Mouse (Mus musculus) hindbrain, postnatal 0 days (tissue): ENCODE data around the gene Hoxa10. TPM values are rescaled to one million over a fixed set of nuclear protein-coding genes. Genes with fewer than 3 reads are reported as not detected.

Experiments used
- ATAC-seq: fragments of 200-750 bp; cut with Nextera tagmentation; 2 replicates; pipeline ENCODE4 v1.8.0; 2017; ENCODE audit warnings: mild to moderate bottlenecking, moderate TSS enrichment, moderate library complexity
- DNase-seq: peaks from one replicate; pipeline ENCODE4 v3.0.0-alpha.2; 2015; ENCODE audit warnings: low spot score
- H3K27ac ChIP-seq: fragments of 300-500 bp; sonication (generic); 2 replicates; pipeline ENCODE4 v1.5.1; 2014; ENCODE audit warnings: mild to moderate bottlenecking
- H3K27me3 ChIP-seq: fragments of 300-500 bp; sonication (generic); 2 replicates; pipeline ENCODE4 v1.6.1; 2014; ENCODE audit warnings: low read length, mixed read lengths; ENCODE audit not compliant: insufficient read depth
- H3K36me3 ChIP-seq: fragments of 300-500 bp; sonication (generic); 2 replicates; pipeline ENCODE4 v1.6.1; 2014; ENCODE audit warnings: low read length, mixed read lengths; ENCODE audit not compliant: insufficient read depth
- H3K4me1 ChIP-seq: fragments of 300-500 bp; sonication (generic); 2 replicates; pipeline ENCODE4 v1.6.1; 2014; ENCODE audit warnings: antibody characterized with exemption, low read length, mixed read lengths; ENCODE audit not compliant: insufficient read depth
- H3K4me2 ChIP-seq: fragments of 300-500 bp; sonication (generic); 2 replicates; pipeline ENCODE4 v1.6.1; 2014; ENCODE audit warnings: low read depth, mild to moderate bottlenecking, low read length, moderate library complexity, mixed read lengths
- H3K4me3 ChIP-seq: fragments of 300-500 bp; sonication (generic); 2 replicates; pipeline ENCODE4 v1.5.1; 2014; ENCODE audit warnings: low read length
- H3K9ac ChIP-seq: fragments of 300-500 bp; sonication (generic); replicated peaks from 2 replicates; pipeline ENCODE4 v1.6.1; 2014; ENCODE audit warnings: mild to moderate bottlenecking, low read length, moderate library complexity, mixed read lengths
- H3K9me3 ChIP-seq: fragments of 300-500 bp; sonication (generic); 2 replicates; pipeline ENCODE4 v1.6.1; 2016; ENCODE audit warnings: low read length, mixed read lengths
- CTCF ChIP-seq: IDR thresholded peaks from 2 replicates; pipeline ENCODE4 v1.5.1; 2016; ENCODE audit warnings: antibody characterized with exemption, control low read depth, low read depth
- WGBS: fragments of 180-500 bp; shearing (Covaris S2); extraction: QIAGEN DNeasy Blood & Tissue Kit; methylation state at CpG from one replicate; pipeline ENCODE4 v1.1.7; 2014; 5-methylcytosine and 5-hydroxymethylcytosine counted together
- polyA plus RNA-seq: library from polyadenylated mRNA; unstranded; fragments of >200 nt; fragmentation: Nextera tagmentation; extraction: Ambion mirVana; gene quantifications from 2 replicates; pipeline ENCODE4 v1.2.1, GENCODE M21; 2015
- total RNA-seq: library from RNA; depleted of rRNA; stranded (reverse); fragments of >200 nt; gene quantifications from 2 replicates; pipeline ENCODE4 v1.2.3, GENCODE M21; 2014

Gene Hoxa10
- total and polyA plus RNA-seq, 2 experiments from 2014 or later: not detected

- 3% methylated on average over 24 of the region's 24 CpGs for WGBS
- ATAC-seq: no peak
- TF ChIP-seq CTCF: no peak
Observed at GRCm38 (mm10) chr6:52262463-52263320, 22.0 kb upstream of the Hoxa10 start.

GRCm38 (mm10) chr6:52261751-52262462, 21.3 kb upstream of the Hoxa10 start:
- 2% methylated on average over 9 of the region's 9 CpGs for WGBS
- Histone ChIP-seq H3K4me3 (no peak overlapping the region), H3K9ac (no peak overlapping the region), H3K27ac (no peak overlapping the region), H3K36me3 (no peaks in the 10 kb centered on the region), H3K9me3 (no peaks in the 10 kb centered on the region), H3K4me2 (no peak overlapping the region), H3K4me1 (no peaks in the 10 kb centered on the region), H3K27me3 (peaks cover 84% of the 10 kb centered on the region)
- DNase-seq: no peak
- no peak for TF ChIP-seq CTCF
- no peak for ATAC-seq

More at GRCm38 (mm10) chr6:52262463-52263320, 22.0 kb upstream of the Hoxa10 start:
- no peaks in the 10 kb centered on the region for H3K9me3 ChIP-seq
- no peak overlapping the region for H3K9ac ChIP-seq
- DNase-seq: no peak
- peaks cover 79% of the 10 kb centered on the region for H3K27me3 ChIP-seq
- no peaks in the 10 kb centered on the region for H3K4me1 ChIP-seq
- no peak overlapping the region for H3K27ac ChIP-seq
- H3K4me3 ChIP-seq: no peak overlapping the region
- H3K36me3 ChIP-seq: no peaks in the 10 kb centered on the region
- no peak overlapping the region for H3K4me2 ChIP-seq

GRCm38 (mm10) chr6:52260654-52261575, 20.3 kb upstream of the Hoxa10 start, which contains the start of gene Hoxa13:
Hoxa13 (minus strand) TSS chr6:52260880.
- ATAC-seq (no peak), DNase-seq (no peak)
- Histone ChIP-seq H3K36me3 (no peaks in the 10 kb centered on the region), H3K27me3 (peaks cover 84% of the 10 kb centered on the region), H3K4me3 (peak within 1 kb of the TSS; percentile 20; the same call in 1 of the 2 replicates), H3K4me1 (no peaks in the 10 kb centered on the region), H3K27ac (no peak within 1 kb of the TSS), H3K4me2 (peak within 1 kb of the TSS; percentile 43), H3K9ac (no peak within 1 kb of the TSS), H3K9me3 (no peaks in the 10 kb centered on the region)
- no peak for TF ChIP-seq CTCF
- under 1% methylated on average over 40 of the region's 72 CpGs for WGBS

- Histone ChIP-seq H3K4me3 (peak overlapping the region; percentile 20; the same call in 1 of the 2 replicates), H3K27ac (no peak overlapping the region), H3K9me3 (no peaks in the 10 kb centered on the region), H3K4me1 (no peaks in the 10 kb centered on the region), H3K27me3 (peaks cover 84% of the 10 kb centered on the region), H3K36me3 (no peaks in the 10 kb centered on the region), H3K9ac (no peak overlapping the region), H3K4me2 (peak overlapping the region; percentile 43)
- TF ChIP-seq CTCF: no peak
- under 1% methylated on average over 39 of the region's 39 CpGs for WGBS
- DNase-seq (no peak), ATAC-seq (no peak)
Observed at GRCm38 (mm10) chr6:52259811-52260261, 19.2 kb upstream of the Hoxa10 start.

DNA sequence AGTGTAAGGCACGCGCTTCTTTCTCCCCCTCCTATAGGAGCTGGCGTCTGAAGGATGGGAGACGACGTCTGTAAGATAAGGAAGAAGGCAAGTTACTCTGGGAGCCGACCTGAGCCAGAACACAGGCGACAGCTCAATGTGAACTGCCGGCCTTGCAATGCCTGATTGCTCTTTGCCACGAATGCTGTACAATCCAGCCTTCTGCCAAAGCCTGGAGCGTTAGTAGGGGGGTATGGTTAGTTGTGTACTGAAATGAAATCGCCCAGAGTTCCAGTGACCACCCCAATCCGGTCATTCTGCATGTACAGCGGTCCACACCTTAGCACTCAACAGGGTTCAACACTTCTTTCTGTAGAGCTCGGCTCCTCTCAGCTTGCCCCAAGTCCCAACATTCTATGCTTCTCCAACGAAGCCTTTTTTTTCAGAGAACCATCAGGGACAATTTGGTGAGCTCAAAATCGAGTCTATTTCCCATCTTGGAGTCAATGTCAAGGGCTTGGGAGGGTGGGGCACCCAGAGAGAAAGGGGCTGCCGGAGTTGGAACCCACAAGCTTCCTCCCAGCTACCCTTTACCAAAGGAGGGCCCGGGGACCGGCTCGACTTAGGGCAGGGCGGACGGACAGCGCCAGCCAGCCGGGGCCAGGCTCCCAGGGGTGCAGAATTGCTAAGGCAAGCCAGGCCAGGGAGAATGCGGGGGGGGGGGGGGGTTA, 18.6 kb upstream of the Hoxa10 start:
- no peaks in the 10 kb centered on the region for H3K4me1 ChIP-seq
- H3K4me2 ChIP-seq: no peak overlapping the region
- no peak for TF ChIP-seq CTCF
- no peak for ATAC-seq
- H3K9ac ChIP-seq: no peak overlapping the region
- WGBS: 1% methylated on average over 24 of the region's 25 CpGs
- H3K27ac ChIP-seq: no peak overlapping the region
- no peaks in the 10 kb centered on the region for H3K36me3 ChIP-seq
- no peaks in the 10 kb centered on the region for H3K9me3 ChIP-seq
- no peak overlapping the region for H3K4me3 ChIP-seq
- H3K27me3 ChIP-seq: peaks cover 83% of the 10 kb centered on the region
- DNase-seq: no peak
